Mouse (Mus musculus): ENCODE data around the gene Pim1. TPM values are rescaled to one million over a fixed set of nuclear protein-coding genes. Genes with fewer than 3 reads are reported as not detected.

Gene Pim1
- polyA plus RNA-seq, 1 experiment from 2014 or later, result 9.0 TPM

GRCm38 (mm10) chr17:29488257-29488977 lies 2.1 kb upstream of the Pim1 start:
- Histone ChIP-seq H3K9me3 (replicated peaks) (no peaks in the 10 kb centered on the region), H3K27me3 (replicated peaks) (no peaks in the 10 kb centered on the region), H3K27ac (replicated peaks) (no peak overlapping the region), H3K4me3 (replicated peaks) (no peak overlapping the region), H3K36me3 (no peaks in the 10 kb centered on the region), H3K4me1 (peaks cover 30% of the 10 kb centered on the region), H3K4me2 (peak overlapping the region; percentile 74), H3K9ac (replicated peaks) (no peak overlapping the region)
- ATAC-seq (ENCODE audit: low FRiP score), result no peak
- 80% methylated on average over 8 of the region's 8 CpGs for WGBS

GRCm38 (mm10) chr17:29488978-29489970 lies 1.3 kb upstream of the Pim1 start:
- Histone ChIP-seq H3K4me2 (peak overlapping the region; percentile 74), H3K9me3 (replicated peaks) (no peaks in the 10 kb centered on the region), H3K4me1 (peaks cover 34% of the 10 kb centered on the region), H3K36me3 (0 out of 2 replicates have a peak, but pooled peaks cover 2% of the 10 kb centered on the region), H3K9ac (replicated peaks) (peak overlapping the region; percentile 49), H3K27ac (replicated peaks) (peak overlapping the region; percentile 86), H3K4me3 (replicated peaks) (peak overlapping the region; percentile 63), H3K27me3 (replicated peaks) (no peaks in the 10 kb centered on the region)
- 4% methylated on average over 30 of the region's 30 CpGs for WGBS
- peak; percentile 0; the same call in 1 of the 2 replicates for ATAC-seq (ENCODE audit: low FRiP score)

DNA sequence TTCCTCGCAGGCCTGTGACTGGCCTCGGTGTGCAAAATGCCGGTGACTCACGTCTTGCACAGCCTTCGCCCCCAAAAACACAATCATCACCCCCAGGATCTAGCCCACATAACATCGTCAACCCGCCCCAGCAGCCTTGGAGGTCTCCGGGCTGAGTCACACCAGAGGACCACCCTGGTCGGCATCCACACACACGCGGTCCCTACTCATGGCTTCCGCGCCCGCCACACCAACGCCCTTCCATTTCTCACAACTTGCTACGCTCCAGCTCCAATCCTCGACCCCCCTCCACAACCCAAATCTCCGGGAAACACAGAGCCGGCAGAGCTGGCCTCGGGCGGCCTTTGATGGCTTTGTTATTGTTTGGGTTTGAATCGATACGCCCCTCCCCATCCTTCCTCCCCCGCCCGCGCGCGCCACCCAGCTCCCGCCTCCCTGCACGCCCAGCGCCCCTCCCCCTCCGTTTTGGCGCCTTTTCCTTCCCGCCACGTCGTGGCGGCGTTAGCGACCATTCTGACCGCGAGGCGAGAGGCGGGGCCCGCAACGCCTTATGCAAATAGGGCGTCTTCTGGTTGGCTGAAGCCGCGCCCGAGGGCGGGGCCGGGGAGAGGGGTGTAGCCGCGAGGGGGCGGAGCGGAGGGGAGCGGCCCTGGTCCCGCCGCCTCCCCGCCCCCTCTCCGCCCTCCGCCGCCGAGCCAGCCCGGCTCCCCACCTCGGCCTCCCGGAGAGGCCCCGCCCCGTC lies 411 bp upstream of the Pim1 start:
- under 1% methylated on average over 47 of the region's 68 CpGs for WGBS
- Histone ChIP-seq H3K27me3 (replicated peaks) (no peaks in the 10 kb centered on the region), H3K4me3 (replicated peaks) (peak overlapping the region; percentile 63), H3K4me2 (peak overlapping the region; percentile 74), H3K9me3 (replicated peaks) (no peaks in the 10 kb centered on the region), H3K9ac (replicated peaks) (peak overlapping the region; percentile 65), H3K4me1 (peaks cover 34% of the 10 kb centered on the region), H3K36me3 (peaks cover 7% of the 10 kb centered on the region; the same call in 1 of the 2 replicates), H3K27ac (replicated peaks) (peak overlapping the region; percentile 90)
- ATAC-seq (ENCODE audit: low FRiP score), result peak; percentile 95

DNA sequence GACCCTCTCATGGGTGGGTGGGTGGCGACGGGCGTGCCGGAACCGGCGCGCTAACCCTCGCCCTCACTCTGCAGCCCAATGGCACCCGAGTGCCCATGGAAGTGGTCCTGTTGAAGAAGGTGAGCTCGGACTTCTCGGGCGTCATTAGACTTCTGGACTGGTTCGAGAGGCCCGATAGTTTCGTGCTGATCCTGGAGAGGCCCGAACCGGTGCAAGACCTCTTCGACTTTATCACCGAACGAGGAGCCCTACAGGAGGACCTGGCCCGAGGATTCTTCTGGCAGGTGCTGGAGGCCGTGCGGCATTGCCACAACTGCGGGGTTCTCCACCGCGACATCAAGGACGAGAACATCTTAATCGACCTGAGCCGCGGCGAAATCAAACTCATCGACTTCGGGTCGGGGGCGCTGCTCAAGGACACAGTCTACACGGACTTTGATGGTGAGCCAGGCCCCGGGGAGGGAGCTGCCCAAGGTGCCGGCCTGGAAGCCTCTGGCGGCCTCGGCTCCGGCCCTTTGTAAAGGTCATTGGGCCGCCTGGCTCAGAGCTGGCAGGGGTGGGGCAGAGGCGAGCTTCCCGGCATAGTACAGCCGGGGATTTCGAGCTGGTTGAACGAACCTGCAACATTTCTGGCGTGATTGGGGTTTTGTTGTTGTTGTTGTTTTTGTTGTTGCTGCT lies 1.2 kb downstream of the Pim1 start:
- Histone ChIP-seq H3K4me1 (peaks cover 34% of the 10 kb centered on the region), H3K27me3 (replicated peaks) (no peaks in the 10 kb centered on the region), H3K4me2 (peak overlapping the region; percentile 74), H3K9me3 (replicated peaks) (no peaks in the 10 kb centered on the region), H3K4me3 (replicated peaks) (peak overlapping the region; percentile 63), H3K36me3 (peaks cover 7% of the 10 kb centered on the region; the same call in 1 of the 2 replicates), H3K9ac (replicated peaks) (peak overlapping the region; percentile 65), H3K27ac (replicated peaks) (peak overlapping the region; percentile 90)
- under 1% methylated on average over 48 of the region's 48 CpGs for whole genome bisulfite sequencing
- ATAC-seq (ENCODE audit: low FRiP score), result no peak

- Histone ChIP-seq H3K4me3 (replicated peaks) (peak overlapping the region; percentile 63), H3K27ac (replicated peaks) (peak overlapping the region; percentile 90), H3K27me3 (replicated peaks) (no peaks in the 10 kb centered on the region), H3K4me1 (peaks cover 34% of the 10 kb centered on the region), H3K9ac (replicated peaks) (peak overlapping the region; percentile 65), H3K9me3 (replicated peaks) (no peaks in the 10 kb centered on the region), H3K36me3 (peaks cover 7% of the 10 kb centered on the region; the same call in 1 of the 2 replicates), H3K4me2 (peak overlapping the region; percentile 74)
- no peak for ATAC-seq (ENCODE audit: low FRiP score)
- 1% methylated on average over 22 of the region's 22 CpGs for WGBS
Measured at GRCm38 (mm10) chr17:29492269-29493191, 2.0 kb downstream of the Pim1 start.

DNA sequence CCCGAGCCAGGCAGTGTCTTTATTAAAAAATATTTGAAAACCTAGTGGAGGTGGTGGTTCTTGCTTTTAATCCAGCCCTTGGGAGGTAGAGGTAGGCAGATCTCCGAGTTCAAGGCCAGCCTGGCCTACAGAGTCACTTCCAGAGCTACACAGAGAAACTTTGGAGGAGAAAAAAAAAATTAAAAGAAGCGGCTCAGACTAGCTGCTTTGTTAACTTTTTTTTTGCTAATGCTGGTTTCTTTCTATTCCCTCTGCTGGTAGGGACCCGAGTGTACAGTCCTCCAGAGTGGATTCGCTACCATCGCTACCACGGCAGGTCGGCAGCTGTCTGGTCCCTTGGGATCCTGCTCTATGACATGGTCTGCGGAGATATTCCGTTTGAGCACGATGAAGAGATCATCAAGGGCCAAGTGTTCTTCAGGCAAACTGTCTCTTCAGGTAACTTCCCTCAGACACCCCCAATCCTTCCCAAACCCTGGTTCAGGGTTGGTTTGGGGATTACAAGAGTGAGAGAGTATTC lies 3.0 kb downstream of the Pim1 start:
- Histone ChIP-seq H3K9me3 (replicated peaks) (no peaks in the 10 kb centered on the region), H3K27me3 (replicated peaks) (no peaks in the 10 kb centered on the region), H3K4me1 (peaks cover 33% of the 10 kb centered on the region), H3K4me2 (peak overlapping the region; percentile 74), H3K4me3 (replicated peaks) (no peak overlapping the region; the same call in 1 of the 2 replicates), H3K9ac (replicated peaks) (no peak overlapping the region), H3K27ac (replicated peaks) (no peak overlapping the region), H3K36me3 (peaks cover 7% of the 10 kb centered on the region; the same call in 1 of the 2 replicates)
- no peak for ATAC-seq (ENCODE audit: low FRiP score)
- 74% methylated on average over 11 of the region's 11 CpGs for WGBS

DNA sequence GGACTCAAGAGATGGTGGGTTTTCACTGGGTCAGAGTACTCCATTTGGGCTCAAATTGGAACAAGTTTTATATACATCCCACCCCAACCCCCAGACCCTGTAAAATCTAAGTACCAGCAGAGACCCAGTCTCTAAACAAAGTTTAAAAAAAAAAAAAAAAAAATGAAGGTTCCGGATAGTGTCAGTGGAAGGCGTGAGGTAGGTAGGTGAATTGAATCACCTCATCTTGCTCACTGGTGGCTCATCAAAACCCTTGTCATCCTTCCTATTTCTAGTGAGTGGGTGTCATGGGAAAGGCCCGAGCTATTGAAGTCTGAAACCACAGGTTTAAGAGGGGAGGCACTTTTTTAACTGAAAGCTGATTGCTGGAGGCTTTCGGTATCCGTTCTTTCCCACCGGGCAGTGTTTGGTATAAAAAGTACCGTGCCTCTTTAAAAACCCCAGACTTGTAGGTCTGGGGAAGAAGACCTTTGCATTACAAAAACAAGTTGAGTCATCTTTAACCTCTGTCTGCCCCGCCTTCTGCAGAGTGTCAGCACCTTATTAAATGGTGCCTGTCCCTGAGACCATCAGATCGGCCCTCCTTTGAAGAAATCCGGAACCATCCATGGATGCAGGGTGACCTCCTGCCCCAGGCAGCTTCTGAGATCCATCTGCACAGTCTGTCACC lies 3.6 kb downstream of the Pim1 start:
- H3K4me2 ChIP-seq, result no peak overlapping the region
- WGBS, result 72% methylated on average over 10 of the region's 10 CpGs
- no peak overlapping the region for H3K4me3 ChIP-seq (replicated peaks)
- peaks cover 26% of the 10 kb centered on the region for H3K4me1 ChIP-seq
- no peaks in the 10 kb centered on the region for H3K27me3 ChIP-seq (replicated peaks)
- H3K36me3 ChIP-seq, result peaks cover 7% of the 10 kb centered on the region; the same call in 1 of the 2 replicates
- H3K9ac ChIP-seq (replicated peaks), result no peak overlapping the region
- no peak for ATAC-seq (ENCODE audit: low FRiP score)
- H3K9me3 ChIP-seq (replicated peaks), result no peaks in the 10 kb centered on the region
- no peak overlapping the region for H3K27ac ChIP-seq (replicated peaks)

GRCm38 (mm10) chr17:29494732-29495076 lies 4.2 kb downstream of the Pim1 start:
- Histone ChIP-seq H3K4me1 (peaks cover 23% of the 10 kb centered on the region), H3K4me3 (replicated peaks) (no peak overlapping the region), H3K27me3 (replicated peaks) (no peaks in the 10 kb centered on the region), H3K27ac (replicated peaks) (no peak overlapping the region), H3K4me2 (no peak overlapping the region), H3K9me3 (replicated peaks) (no peaks in the 10 kb centered on the region), H3K36me3 (peaks cover 7% of the 10 kb centered on the region; the same call in 1 of the 2 replicates), H3K9ac (replicated peaks) (no peak overlapping the region)
- no peak for ATAC-seq (ENCODE audit: low FRiP score)
- WGBS, result 62% methylated on average over 7 of the region's 8 CpGs

- ATAC-seq (ENCODE audit: low FRiP score), result no peak
- no peaks in the 10 kb centered on the region for H3K27me3 ChIP-seq (replicated peaks)
- no peaks in the 10 kb centered on the region for H3K9me3 ChIP-seq (replicated peaks)
- 81% methylated on average over 6 of the region's 6 CpGs for WGBS
- H3K36me3 ChIP-seq, result peaks cover 7% of the 10 kb centered on the region; the same call in 1 of the 2 replicates
- H3K4me2 ChIP-seq, result no peak overlapping the region
- H3K4me1 ChIP-seq, result peaks cover 23% of the 10 kb centered on the region
- no peak overlapping the region for H3K9ac ChIP-seq (replicated peaks)
- no peak overlapping the region for H3K4me3 ChIP-seq (replicated peaks)
- no peak overlapping the region for H3K27ac ChIP-seq (replicated peaks)
Measured at GRCm38 (mm10) chr17:29496211-29497070, 5.9 kb downstream of the Pim1 start.
